Mouse (Mus musculus) ES-Bruce4 (cell line): ENCODE measurements around the gene Ifit3b.

ENCODE experiments used
- CTCF ChIP-seq: IDR thresholded peaks from one replicate; pipeline ENCODE4 v1.8.1; 2011; ENCODE audit warnings: low read depth, low read length
- POLR2A ChIP-seq: IDR thresholded peaks from one replicate; pipeline ENCODE4 v1.8.1; 2011; ENCODE audit warnings: low read length; ENCODE audit not compliant: insufficient read depth

- TF ChIP-seq POLR2A (no peak), CTCF (no peak)
Observed at GRCm38 (mm10) chr19:34650276-34650675, 42.5 kb downstream of the Ifit3b start.
